Mouse (Mus musculus) spleen, adult 2 months (tissue): ENCODE measurements around the gene Ahcy. TPM values are rescaled to one million over a fixed set of nuclear protein-coding genes. Genes with fewer than 3 reads are reported as not detected.
A peak's percentile ranks its signal among the peaks of the same experiment; 100 is the strongest.
"Not testable (repeated sequence)": the region's sequence is repeated elsewhere in the genome, so short reads cannot be mapped to it uniquely, and the experiment has no call there.

Experiments
- DNase-seq, 2 experiments: peaks; one replicate each; pipeline versions ENCODE4 v3.0.0 to v3.0.0-alpha.2; 2012 to 2021; ENCODE audit warnings: low spot score in 2 of 2, low read depth in 1 of 2
- H3K27ac ChIP-seq: fragments of 200-500 bp; 2 replicates; pipeline ENCODE4 v1.5.1; 2012; ENCODE audit warnings: low read length, inconsistent platforms; ENCODE audit not compliant: insufficient read depth
- H3K27me3 ChIP-seq: fragments of 200-500 bp; 2 replicates; pipeline ENCODE4 v1.6.1; 2012; ENCODE audit warnings: mild to moderate bottlenecking, moderate library complexity, low read length, inconsistent platforms; ENCODE audit not compliant: control insufficient read depth, insufficient read depth
- H3K36me3 ChIP-seq: fragments of 200-500 bp; 2 replicates; pipeline ENCODE4 v1.6.1; 2012; ENCODE audit warnings: mild to moderate bottlenecking, low read length, inconsistent platforms; ENCODE audit not compliant: control insufficient read depth, insufficient read depth
- H3K4me1 ChIP-seq: fragments of 200-500 bp; 2 replicates; pipeline ENCODE4 v1.6.1; 2011; ENCODE audit warnings: inconsistent platforms; ENCODE audit not compliant: control insufficient read depth, insufficient read depth, insufficient read length
- H3K4me3 ChIP-seq: fragments of 200-500 bp; 2 replicates; pipeline ENCODE4 v1.5.1; 2011; ENCODE audit warnings: mild to moderate bottlenecking, inconsistent platforms; ENCODE audit not compliant: insufficient read depth, insufficient read length; ENCODE audit errors: extremely low read depth
- CTCF ChIP-seq: fragments of 200-500 bp; IDR thresholded peaks from 2 replicates; pipeline ENCODE4 v1.5.1; 2011; ENCODE audit warnings: mild to moderate bottlenecking, inconsistent platforms; ENCODE audit not compliant: insufficient read depth, insufficient read length, insufficient replicate concordance; ENCODE audit errors: extremely low read depth
- POLR2A ChIP-seq: fragments of 200-500 bp; IDR thresholded peaks from 2 replicates; pipeline ENCODE4 v1.6.1; 2011; ENCODE audit warnings: low read depth, low read length, inconsistent platforms
- WGBS: fragments of 180-500 bp; shearing (Covaris S2); methylation state at CpG from one replicate; pipeline ENCODE4 v1.1.7; 2018; 5-methylcytosine and 5-hydroxymethylcytosine counted together
- polyA plus RNA-seq: library from polyadenylated mRNA; depleted of rRNA; stranded (reverse); fragments of >200 nt; gene quantifications from 2 replicates; pipeline ENCODE4 v1.2.3, GENCODE M21; 2012

Gene Ahcy
- polyA plus RNA-seq, 1 experiment: 44.2 TPM

GRCm38 (mm10) chr2:155045075-155045474, 29.2 kb downstream of the Ahcy start:
- Histone ChIP-seq H3K27me3 (no peaks in the 10 kb centered on the region), H3K4me1 (peaks cover under 1% of the 10 kb centered on the region; the same call in 1 of the 2 replicates), H3K36me3 (no peaks in the 10 kb centered on the region), H3K27ac (no peak overlapping the region), H3K4me3 (no peak overlapping the region)
- WGBS: 67% methylated on average over 3 of the region's 3 CpGs
- TF ChIP-seq POLR2A (no peak), CTCF (no peak)
- DNase-seq: no peak

- DNase-seq: no peak
- no peak for TF ChIP-seq POLR2A
- TF ChIP-seq CTCF: no peak
- Histone ChIP-seq H3K4me3 (no peak overlapping the region), H3K4me1 (no peaks in the 10 kb centered on the region; the same call in 1 of the 2 replicates), H3K27me3 (no peaks in the 10 kb centered on the region), H3K27ac (no peak overlapping the region), H3K36me3 (no peaks in the 10 kb centered on the region)
- WGBS: 70% methylated on average over 3 of the region's 3 CpGs
These were observed 29.8 kb downstream of the Ahcy start for GRCm38 (mm10) chr2:155044542-155044941.

GRCm38 (mm10) chr2:155039956-155040355, 34.3 kb downstream of the Ahcy start:
- Histone ChIP-seq H3K36me3 (no peaks in the 10 kb centered on the region), H3K27me3 (no peaks in the 10 kb centered on the region), H3K27ac (no peak overlapping the region), H3K4me1 (no peaks in the 10 kb centered on the region), H3K4me3 (no peak overlapping the region)
- DNase-seq: no peak
- TF ChIP-seq CTCF (no peak), POLR2A (no peak)
- WGBS: 88% methylated on average over 4 of the region's 4 CpGs

- H3K27me3 ChIP-seq: no peaks in the 10 kb centered on the region
- H3K4me3 ChIP-seq: no peak overlapping the region
- no peak for TF ChIP-seq POLR2A
- no peak for TF ChIP-seq CTCF
- whole genome bisulfite sequencing: 33% methylated on average over 19 of the region's 19 CpGs
- no peak for DNase-seq
- H3K36me3 ChIP-seq: no peaks in the 10 kb centered on the region
- no peaks in the 10 kb centered on the region for H3K4me1 ChIP-seq
- H3K27ac ChIP-seq: no peak overlapping the region
These were observed 41.2 kb downstream of the Ahcy start for GRCm38 (mm10) chr2:155032938-155033710.

- no peak for DNase-seq
- Histone ChIP-seq H3K27me3 (no peaks in the 10 kb centered on the region), H3K4me3 (no peak overlapping the region), H3K27ac (no peak overlapping the region), H3K4me1 (no peaks in the 10 kb centered on the region), H3K36me3 (no peaks in the 10 kb centered on the region)
- TF ChIP-seq POLR2A (no peak), CTCF (no peak)
- 78% methylated on average over 7 of the region's 7 CpGs for WGBS
These were observed 43.5 kb downstream of the Ahcy start for GRCm38 (mm10) chr2:155030831-155031230.

- not testable (repeated sequence) for DNase-seq, H3K27me3 ChIP-seq, H3K4me1 ChIP-seq, H3K36me3 ChIP-seq, H3K27ac ChIP-seq, H3K4me3 ChIP-seq
- WGBS: 80% methylated on average over 20 of the region's 20 CpGs
These were observed 54.0 kb downstream of the Ahcy start for GRCm38 (mm10) chr2:155020247-155020826.

- Histone ChIP-seq H3K36me3 (no peaks in the 10 kb centered on the region), H3K4me1 (peaks cover 4% of the 10 kb centered on the region; the same call in 1 of the 2 replicates), H3K27ac (peak overlapping the region; percentile 71), H3K4me3 (peak overlapping the region; percentile 53), H3K27me3 (no peaks in the 10 kb centered on the region)
- TF ChIP-seq POLR2A (no peak), CTCF (peak; percentile 29; the same call in 1 of the 2 replicates)
- 2% methylated on average over 22 of the region's 22 CpGs for WGBS
- peak; percentile 41 to 82 for DNase-seq
These were observed 54.6 kb downstream of the Ahcy start for GRCm38 (mm10) chr2:155019673-155020072.
